Mouse (Mus musculus) CH12.LX (cell line): ENCODE results near the gene Iqcd.

ENCODE experiments used
- E2F4 ChIP-seq: IDR thresholded peaks from 2 replicates; pipeline ENCODE4 v1.6.1; 2011; ENCODE audit warnings: low read depth, low read length, improper control_type of control experiment; ENCODE audit not compliant: insufficient replicate concordance
- POLR2A ChIP-seq: IDR thresholded peaks from 2 replicates; pipeline ENCODE4 v1.6.1; 2011; ENCODE audit warnings: low read depth, mild to moderate bottlenecking, improper control_type of control experiment, low read length

DNA sequence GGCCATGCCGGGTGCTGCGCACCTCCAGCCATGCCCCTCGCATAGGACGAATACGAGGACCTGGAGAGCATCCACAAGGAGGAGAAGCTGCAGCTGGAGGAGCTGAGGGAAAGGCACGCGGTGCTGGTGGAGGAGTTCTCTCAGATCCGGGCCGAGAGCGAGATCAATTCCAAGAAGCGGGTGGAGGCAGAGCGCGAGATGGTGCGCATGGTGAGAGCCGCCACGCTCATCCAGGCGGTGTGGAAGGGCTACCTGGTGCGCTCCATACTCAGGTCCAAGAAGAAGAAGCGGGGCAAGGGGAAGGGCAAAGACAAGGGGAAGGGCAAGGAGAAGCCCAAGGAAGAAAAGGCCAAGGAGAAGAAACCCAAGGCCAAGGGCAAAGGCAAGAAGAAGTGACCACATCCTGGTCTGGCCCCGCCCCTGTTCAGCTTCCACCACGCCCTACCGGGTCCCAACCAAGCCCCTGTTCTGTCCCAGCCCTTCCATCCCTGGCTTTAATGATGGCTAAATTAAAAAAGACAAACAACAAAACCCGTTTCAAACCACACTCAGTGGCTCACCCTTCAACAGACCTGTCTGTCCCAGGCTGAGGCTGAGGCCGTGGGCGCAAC lies 17.9 kb downstream of the Iqcd start:
- TF ChIP-seq E2F4 (no peak), POLR2A (no peak)
